Mouse (Mus musculus) thymus, adult 18-20 months (tissue): ENCODE data around the gene Abi1.
"Not testable (repeated sequence)": the region's sequence is repeated elsewhere in the genome, so short reads cannot be mapped to it uniquely, and the experiment has no call there.

Source experiments
- DNase-seq, 2 experiments: peaks; one replicate each; pipeline ENCODE4 v3.0.0; 2022; ENCODE audit warnings: mixed read lengths in 2 of 2

Gene Abi1

GRCm38 (mm10) chr2:23030631-23031030, 9.4 kb downstream of the Abi1 start:
- DNase-seq, result no peak

GRCm38 (mm10) chr2:23028826-23029225, 11.2 kb downstream of the Abi1 start:
- DNase-seq, result no peak

- no peak for DNase-seq
Measured at GRCm38 (mm10) chr2:23026379-23026778, 13.7 kb downstream of the Abi1 start.

GRCm38 (mm10) chr2:23023714-23024282, 16.2 kb downstream of the Abi1 start:
- no peak for DNase-seq

GRCm38 (mm10) chr2:23023023-23023422, 17.0 kb downstream of the Abi1 start:
- DNase-seq, result no peak

- DNase-seq, result no peak
Measured at GRCm38 (mm10) chr2:23021721-23022120, 18.3 kb downstream of the Abi1 start.

GRCm38 (mm10) chr2:23021320-23021719, 18.7 kb downstream of the Abi1 start:
- DNase-seq, result no peak

- no peak for DNase-seq
Measured at GRCm38 (mm10) chr2:23019170-23019569, 20.9 kb downstream of the Abi1 start.

GRCm38 (mm10) chr2:23016121-23016520, 23.9 kb downstream of the Abi1 start:
- no peak for DNase-seq

- DNase-seq, result no peak
Measured at GRCm38 (mm10) chr2:23015335-23015734, 24.7 kb downstream of the Abi1 start.

GRCm38 (mm10) chr2:23014935-23015334, 25.1 kb downstream of the Abi1 start:
- not testable (repeated sequence) for DNase-seq

GRCm38 (mm10) chr2:23008256-23008655, 31.8 kb downstream of the Abi1 start:
- no peak for DNase-seq

- DNase-seq, result no peak
Measured at GRCm38 (mm10) chr2:23007577-23007976, 32.5 kb downstream of the Abi1 start.

GRCm38 (mm10) chr2:23007149-23007548, 32.9 kb downstream of the Abi1 start:
- DNase-seq, result no peak

- no peak for DNase-seq
Measured at GRCm38 (mm10) chr2:23006219-23006618, 33.8 kb downstream of the Abi1 start.

- DNase-seq, result no peak
Measured at GRCm38 (mm10) chr2:23002637-23003036, 37.4 kb downstream of the Abi1 start.

GRCm38 (mm10) chr2:22999620-23000019, 40.4 kb downstream of the Abi1 start:
- DNase-seq, result no peak

- DNase-seq, result no peak
Measured at GRCm38 (mm10) chr2:22998804-22999203, 41.2 kb downstream of the Abi1 start.

- no peak for DNase-seq
Measured at GRCm38 (mm10) chr2:22998015-22998414, 42.0 kb downstream of the Abi1 start.

GRCm38 (mm10) chr2:22996071-22996470, 44.0 kb downstream of the Abi1 start:
- DNase-seq, result no peak

GRCm38 (mm10) chr2:22985973-22986657, 53.9 kb downstream of the Abi1 start:
- no peak for DNase-seq

GRCm38 (mm10) chr2:22977387-22977973, 62.6 kb downstream of the Abi1 start:
- DNase-seq, result no peak

- no peak for DNase-seq
Measured at GRCm38 (mm10) chr2:22962970-22963369, 77.1 kb downstream of the Abi1 start.

- peak in 1 of 2 experiments; percentile 11 for DNase-seq
Measured at GRCm38 (mm10) chr2:22962242-22962641, 77.8 kb downstream of the Abi1 start.
